Mouse (Mus musculus) left cerebral cortex, postnatal 4 days (tissue): Measurements from ENCODE around the gene Naglu. TPM values are rescaled to one million over a fixed set of nuclear protein-coding genes. Genes with fewer than 3 reads are reported as not detected.

Experiments used
- DNase-seq: peaks from one replicate; pipeline ENCODE4 v3.0.0-alpha.2; 2022
- intact Hi-C: fragments of 180-260 bp; cut with DNase I; formaldehyde crosslinking; loops from one replicate; pipeline ENCODE4 v1.15.1; 2025
- total RNA-seq, 2 experiments: library from RNA; stranded (reverse); gene quantifications; 2 replicates each; pipeline ENCODE4 v1.2.3; 2021

Naglu gene
- total RNA-seq, 2 experiments from 2014 or later: 8.3 to 9.6 TPM

- peak; percentile 90 for DNase-seq
Measured at GRCm38 (mm10) chr11:101082208-101083082, 12.6 kb downstream of the Naglu start, which contains the start of gene Coasy. TSS of gene Coasy (plus strand) at chr11:101082565.

GRCm38 (mm10) chr11:101083083-101083697, 13.4 kb downstream of the Naglu start:
- intact Hi-C loops: no loop called here
- no peak for DNase-seq

More at GRCm38 (mm10) chr11:101082208-101083082, 12.6 kb downstream of the Naglu start, which contains the start of gene Coasy:
- intact Hi-C loops: no loop called here

- intact Hi-C loops: no loop called here
- DNase-seq: no peak
Measured at GRCm38 (mm10) chr11:101084246-101084645, 14.4 kb downstream of the Naglu start.

- intact Hi-C loops: no loop called here
- no peak for DNase-seq
Measured at GRCm38 (mm10) chr11:101084811-101085210, 15.0 kb downstream of the Naglu start.

GRCm38 (mm10) chr11:101085617-101086322, 16.0 kb downstream of the Naglu start:
- DNase-seq: no peak
- intact Hi-C loops: no loop called here

- DNase-seq: no peak
- intact Hi-C loops: no loop called here
Measured at GRCm38 (mm10) chr11:101086323-101086674, 16.5 kb downstream of the Naglu start.

DNA sequence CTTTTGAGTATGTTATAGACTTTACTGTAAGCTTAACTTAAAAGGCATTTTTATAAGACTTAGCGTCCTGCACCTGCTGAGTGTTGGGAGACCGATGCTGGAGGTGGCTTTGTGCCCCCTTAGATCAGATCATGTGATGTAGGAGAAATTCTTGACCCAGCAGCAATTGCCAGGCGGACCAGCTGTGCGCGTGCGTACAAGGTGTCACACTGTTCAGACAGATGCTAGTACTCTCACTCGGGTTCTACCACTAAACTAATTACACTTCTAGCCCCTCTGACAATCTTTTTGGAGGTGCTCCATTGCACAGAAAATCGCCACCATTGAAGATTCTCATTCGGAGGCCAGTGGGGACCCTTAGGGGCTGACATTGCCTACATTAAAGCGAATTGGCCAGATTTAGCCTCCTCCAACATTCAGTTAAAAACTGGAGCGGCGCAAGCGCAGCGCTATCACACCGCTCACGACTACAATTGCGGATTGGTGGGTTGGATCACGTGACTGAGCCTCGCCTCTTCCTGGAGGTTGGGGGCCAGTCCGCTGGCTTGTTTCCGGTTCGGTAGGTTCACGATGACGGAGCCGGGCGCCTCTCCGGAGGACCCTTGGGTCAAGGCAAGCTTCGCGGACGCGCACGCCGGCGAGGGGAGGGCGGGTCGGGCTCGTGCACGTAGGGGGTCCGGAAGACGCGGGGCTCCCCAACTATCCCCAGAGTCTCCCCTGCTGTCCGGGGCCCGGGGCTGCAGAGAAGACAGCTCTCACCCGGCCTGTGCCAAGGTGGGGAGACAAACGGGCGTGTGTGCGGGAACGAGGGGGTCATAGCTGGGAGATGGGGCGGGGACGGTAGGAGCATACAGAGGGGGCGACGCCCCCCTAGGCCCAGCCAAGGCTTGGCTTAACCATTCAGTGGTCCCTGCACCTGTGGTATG, 17.2 kb downstream of the Naglu start, which contains the start of gene Mlx:
Gene Mlx (plus strand): TSS at position 522 of the 926 bp plus-strand sequence.
- peak; percentile 93 for DNase-seq
- intact Hi-C loops: no loop called here

- DNase-seq: no peak
- intact Hi-C loops: no loop called here
Measured at GRCm38 (mm10) chr11:101087682-101088055, 17.9 kb downstream of the Naglu start.

DNA sequence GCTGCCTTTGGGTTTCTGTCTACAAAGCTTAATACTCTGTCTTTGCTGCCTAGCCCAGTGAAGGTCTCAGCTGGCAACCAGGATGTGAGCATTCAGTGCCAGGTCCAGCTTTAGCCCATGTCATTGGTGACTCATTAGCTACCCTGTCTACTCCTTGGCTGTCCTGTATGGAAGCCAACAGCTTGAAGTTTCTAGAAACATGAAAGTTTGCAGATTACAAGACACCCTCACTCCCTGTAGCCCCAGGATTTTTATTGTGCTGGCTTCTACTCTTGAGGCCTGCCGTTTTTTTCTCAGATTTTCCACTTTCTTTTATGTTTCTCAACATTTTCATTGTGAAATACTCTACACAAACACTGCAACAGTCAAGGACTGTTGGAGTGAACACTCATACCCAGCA, 20.1 kb downstream of the Naglu start:
- no peak for DNase-seq
- intact Hi-C loops: no loop called here

DNA sequence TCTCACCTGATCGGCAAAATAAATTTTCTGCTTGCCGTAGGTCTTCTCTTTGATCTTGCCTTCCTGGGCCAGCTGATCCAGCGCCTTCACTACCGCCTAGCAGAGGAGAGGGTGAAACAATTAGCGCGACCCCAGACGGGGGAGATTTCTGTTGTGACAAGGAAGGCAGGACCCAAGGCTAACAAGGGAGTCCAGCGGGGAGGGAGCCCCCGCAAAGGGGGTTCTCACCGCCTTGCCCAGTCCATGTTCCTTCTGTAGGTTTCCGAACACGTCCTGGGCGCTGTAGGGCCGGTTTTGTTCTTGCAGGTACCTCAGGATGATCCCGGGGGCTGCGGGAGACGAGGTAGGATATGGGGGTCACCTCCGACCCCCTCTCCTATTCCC, 25.1 kb downstream of the Naglu start:
- intact Hi-C loops: loop anchor here (5.0 kb wide), 1 partner anchor 82 kb away; the partner anchor contains the start of gene Ccr10
- no peak for DNase-seq

DNA sequence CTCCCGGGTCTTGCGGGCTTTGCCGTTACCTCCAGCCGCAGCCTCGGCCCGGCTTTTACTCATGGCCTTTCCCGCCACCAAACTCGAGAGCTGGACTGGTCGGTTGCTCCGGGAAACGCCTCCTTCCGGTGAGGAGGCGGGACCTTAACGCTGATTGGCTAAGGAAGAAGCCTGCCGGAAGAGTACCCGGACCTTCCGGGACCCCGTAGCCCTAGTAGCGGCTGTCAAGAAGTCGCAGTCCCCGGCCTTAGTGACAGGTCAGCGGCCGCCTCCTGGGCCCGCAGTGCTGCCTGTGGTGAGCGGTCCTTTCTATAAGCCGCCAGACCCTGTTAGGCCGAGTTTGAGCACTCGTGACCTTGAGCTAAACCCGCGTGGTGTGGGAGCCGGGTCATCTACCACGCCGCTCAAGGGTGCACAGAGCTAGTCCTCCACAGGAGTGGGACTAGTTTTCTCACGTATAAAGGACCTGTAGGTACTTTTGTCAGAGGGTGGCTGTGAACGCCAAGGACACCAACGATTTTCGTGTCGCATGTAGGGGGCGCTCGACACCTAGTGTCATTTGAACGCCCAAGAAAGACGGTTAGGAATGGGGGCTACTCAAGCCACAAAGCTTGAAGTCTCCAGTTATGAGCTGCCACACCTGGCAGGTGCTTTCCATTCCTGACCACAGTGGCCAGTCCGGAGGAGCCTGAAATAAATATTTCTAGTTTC, 25.7 kb downstream of the Naglu start, which contains the start of gene Psmc3ip:
Gene Psmc3ip (minus strand): TSS at position 123 of the 711 bp plus-strand sequence.
- intact Hi-C loops: loop anchor here (5.0 kb wide), 1 partner anchor 82 kb away; the partner anchor contains the start of gene Ccr10
- DNase-seq: peak; percentile 95

DNA sequence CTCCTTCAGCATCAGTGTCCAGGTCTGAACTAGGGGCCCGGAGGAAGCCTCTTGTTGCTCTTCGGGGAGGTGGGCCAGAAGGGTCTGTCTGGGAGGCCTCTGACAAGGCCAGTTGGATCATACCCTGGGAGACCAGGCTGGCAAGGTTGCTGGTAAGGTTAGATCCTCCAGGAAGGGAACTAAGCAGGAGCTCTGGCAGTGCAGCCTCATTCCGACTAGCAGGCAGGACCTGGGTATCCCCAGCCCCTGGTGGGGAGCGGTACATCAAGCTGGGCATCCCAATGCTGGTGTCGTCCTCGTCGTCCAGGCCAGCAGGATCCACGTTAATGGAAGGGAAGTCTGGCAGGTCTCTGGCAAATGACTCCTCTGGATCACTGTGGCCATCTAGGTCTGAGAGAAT, 28.4 kb downstream of the Naglu start:
- intact Hi-C loops: loop anchor here (5.0 kb wide), 1 partner anchor 79 kb away; the partner anchor contains the start of gene Ccr10
- no peak for DNase-seq

- DNase-seq: no peak
- intact Hi-C loops: no loop called here
Measured at GRCm38 (mm10) chr11:101103011-101103410, 33.2 kb downstream of the Naglu start.

DNA sequence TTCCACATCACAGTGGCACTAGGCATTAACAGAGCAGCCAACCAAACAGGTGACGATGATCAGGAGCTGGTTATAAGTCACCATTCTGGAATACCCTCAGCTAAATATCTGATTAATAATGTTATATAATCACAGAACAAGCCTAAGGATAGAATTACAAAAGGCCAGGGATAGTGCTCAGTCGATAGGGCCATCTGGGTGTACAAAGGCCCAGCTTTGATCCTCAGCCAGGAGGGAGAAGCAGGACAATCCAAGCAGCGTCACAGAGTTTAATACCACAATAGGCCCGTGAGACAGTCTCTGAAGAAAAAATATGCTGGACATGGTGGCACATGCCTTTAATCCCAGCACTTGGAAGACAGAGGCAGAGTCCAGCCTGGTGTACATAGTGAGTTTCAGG, 39.5 kb downstream of the Naglu start:
- no peak for DNase-seq
- intact Hi-C loops: no loop called here

- intact Hi-C loops: no loop called here
- DNase-seq: no peak
Measured at GRCm38 (mm10) chr11:101110708-101111107, 40.9 kb downstream of the Naglu start.

DNA sequence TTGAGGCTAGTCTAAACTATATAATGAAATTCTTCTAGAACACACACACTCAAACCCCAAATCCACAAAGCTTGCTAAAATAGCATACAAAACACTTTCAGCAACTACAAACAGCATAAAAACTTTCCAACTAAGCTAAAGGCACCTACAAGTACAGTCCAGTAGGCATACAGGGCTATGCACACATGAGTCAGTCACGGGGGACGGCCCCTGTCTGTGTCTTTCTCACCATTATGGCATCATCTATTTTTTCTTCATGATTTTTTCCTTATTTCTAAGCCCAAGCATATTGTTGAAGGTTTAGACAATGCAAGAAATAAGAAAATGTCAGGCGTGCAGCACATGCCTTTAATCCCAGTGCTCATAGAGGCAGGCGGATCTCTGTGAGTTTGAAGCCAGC, 41.4 kb downstream of the Naglu start:
- intact Hi-C loops: no loop called here

DNA sequence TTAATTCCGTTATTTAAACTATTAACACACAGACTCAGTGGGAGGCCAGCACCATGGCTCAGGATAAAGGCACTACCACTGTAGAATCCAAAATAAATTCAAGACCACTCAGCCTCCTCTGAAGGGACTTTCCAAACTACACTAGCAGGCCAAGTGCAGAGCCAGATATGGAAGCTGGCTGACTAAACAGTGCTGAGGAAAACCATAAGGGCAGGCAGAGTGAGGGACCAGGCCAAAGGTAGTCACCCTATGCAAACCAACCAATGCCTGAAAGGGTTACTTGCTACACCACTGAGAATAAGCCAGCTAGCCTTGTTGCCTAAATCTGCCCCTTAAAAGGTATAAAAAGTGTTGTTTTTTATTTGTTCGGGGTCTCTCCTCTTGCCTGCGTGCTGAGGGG, 42.4 kb downstream of the Naglu start:
- no peak for DNase-seq
- intact Hi-C loops: no loop called here

More for the DNA sequence above, 41.4 kb downstream of the Naglu start:
- DNase-seq: no peak

DNA sequence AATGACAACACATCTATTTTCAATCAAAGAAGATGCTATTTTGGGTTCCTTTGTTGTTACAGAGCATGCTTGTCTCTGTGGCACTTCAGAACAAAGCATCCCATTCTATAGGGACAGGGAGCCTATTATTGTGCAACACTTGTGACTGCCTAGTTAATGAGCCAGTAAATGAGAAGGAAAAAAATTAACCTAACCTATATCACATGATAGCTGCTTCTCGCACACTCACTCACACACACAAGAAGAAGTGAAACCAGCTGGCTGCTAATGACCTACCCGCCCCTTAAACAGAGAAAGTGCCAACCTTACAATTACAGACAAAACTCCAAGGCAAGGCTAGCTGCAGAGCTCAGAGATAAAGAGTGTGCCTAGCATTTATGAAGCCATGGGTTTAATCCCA, 45.8 kb downstream of the Naglu start:
- no peak for DNase-seq
- intact Hi-C loops: no loop called here

- intact Hi-C loops: no loop called here
- no peak for DNase-seq
Measured at GRCm38 (mm10) chr11:101118105-101118504, 48.3 kb downstream of the Naglu start.
